Mouse (Mus musculus) neural tube, embryonic 13.5 days (tissue): ENCODE data around the gene Bex6. TPM values are rescaled to one million over a fixed set of nuclear protein-coding genes. Genes with fewer than 3 reads are reported as not detected.

Experiments
- ATAC-seq: fragments of 200-750 bp; cut with Nextera tagmentation; 2 replicates; pipeline ENCODE4 v1.8.0; 2017; ENCODE audit warnings: low read depth, mild to moderate bottlenecking, moderate TSS enrichment, moderate library complexity
- H3K27ac ChIP-seq: fragments of 300-500 bp; sonication (generic); replicated peaks from 2 replicates; pipeline ENCODE4 v1.5.1; 2015; ENCODE audit warnings: moderate library complexity, mild to moderate bottlenecking, inconsistent platforms
- H3K27me3 ChIP-seq: fragments of 300-500 bp; sonication (generic); 2 replicates; pipeline ENCODE4 v1.6.1; 2015; ENCODE audit warnings: mild to moderate bottlenecking, inconsistent platforms
- H3K36me3 ChIP-seq: fragments of 300-500 bp; sonication (generic); 2 replicates; pipeline ENCODE4 v1.6.1; 2015; ENCODE audit warnings: mild to moderate bottlenecking, inconsistent platforms
- H3K4me1 ChIP-seq: fragments of 300-500 bp; sonication (generic); replicated peaks from 2 replicates; pipeline ENCODE4 v1.6.1; 2015; ENCODE audit warnings: inconsistent platforms
- H3K4me2 ChIP-seq: fragments of 300-500 bp; sonication (generic); 2 replicates; pipeline ENCODE4 v1.6.1; 2015; ENCODE audit warnings: inconsistent platforms, mild to moderate bottlenecking, moderate library complexity
- H3K4me3 ChIP-seq: fragments of 300-500 bp; sonication (generic); 2 replicates; pipeline ENCODE4 v1.5.1; 2015; ENCODE audit warnings: mild to moderate bottlenecking, inconsistent platforms
- H3K9ac ChIP-seq: fragments of 300-500 bp; sonication (generic); 2 replicates; pipeline ENCODE4 v1.6.1; 2015; ENCODE audit warnings: moderate library complexity, mild to moderate bottlenecking, inconsistent platforms
- H3K9me3 ChIP-seq: fragments of 300-500 bp; sonication (generic); 2 replicates; pipeline ENCODE4 v1.6.1; 2016; ENCODE audit warnings: inconsistent platforms
- WGBS: fragments of 180-500 bp; shearing (Covaris S2); methylation state at CpG from one replicate; pipeline ENCODE4 v1.1.7; 2015; 5-methylcytosine and 5-hydroxymethylcytosine counted together
- polyA plus RNA-seq: library from polyadenylated mRNA; unstranded; fragments of >200 nt; fragmentation: Nextera tagmentation; extraction: Ambion mirVana; gene quantifications from 2 replicates; pipeline ENCODE4 v1.2.1, GENCODE M21; 2015

Gene Bex6
- polyA plus RNA-seq, 1 experiment from 2014 or later: not detected

DNA sequence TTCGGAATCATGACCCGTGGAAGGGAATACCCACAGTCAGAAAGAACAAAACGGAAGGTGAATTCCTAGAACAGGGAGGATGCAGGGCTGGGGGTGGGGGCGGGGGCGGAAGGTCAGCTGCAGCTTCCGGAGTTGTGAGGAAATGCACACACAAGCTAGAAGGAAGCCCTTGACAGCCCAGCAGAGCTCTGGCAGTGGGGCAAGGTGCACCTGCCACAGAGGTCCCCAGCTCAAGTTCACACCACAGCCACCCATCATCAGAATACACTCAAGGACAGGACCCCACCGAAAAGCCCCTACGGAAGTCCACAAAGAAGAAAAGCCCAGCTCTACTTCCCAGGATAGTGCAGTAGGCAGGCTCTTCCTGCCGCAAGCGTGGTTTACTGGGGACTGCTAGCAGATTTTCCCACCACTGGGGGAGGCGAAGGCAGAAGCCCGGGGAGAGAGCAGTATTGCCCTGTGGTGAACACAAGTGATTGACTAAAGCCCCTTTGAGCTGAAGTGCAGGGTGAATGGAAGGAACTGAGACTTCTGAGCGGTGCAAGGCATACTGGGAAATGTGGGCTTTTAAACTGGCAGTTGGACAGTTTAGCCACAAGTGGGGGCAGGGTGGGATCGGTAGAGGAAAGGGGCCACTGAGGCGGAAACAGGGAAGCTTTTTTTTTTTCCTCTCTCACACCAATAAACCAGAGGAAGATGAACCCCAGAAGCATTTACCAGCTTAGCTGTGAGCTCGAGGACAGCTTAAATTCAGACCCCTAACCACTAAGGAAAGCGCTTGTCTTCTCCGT, 2.5 kb upstream of the Bex6 start:
- Histone ChIP-seq H3K4me1 (peaks cover 4% of the 10 kb centered on the region; the same call in 1 of the 2 replicates), H3K9me3 (no peaks in the 10 kb centered on the region), H3K4me2 (no peak overlapping the region), H3K36me3 (no peaks in the 10 kb centered on the region), H3K27ac (no peak overlapping the region; the same call in 1 of the 2 replicates), H3K27me3 (no peaks in the 10 kb centered on the region), H3K9ac (no peak overlapping the region), H3K4me3 (no peak overlapping the region)
- WGBS: 64% methylated on average over 18 of the region's 18 CpGs
- ATAC-seq: no peak

DNA sequence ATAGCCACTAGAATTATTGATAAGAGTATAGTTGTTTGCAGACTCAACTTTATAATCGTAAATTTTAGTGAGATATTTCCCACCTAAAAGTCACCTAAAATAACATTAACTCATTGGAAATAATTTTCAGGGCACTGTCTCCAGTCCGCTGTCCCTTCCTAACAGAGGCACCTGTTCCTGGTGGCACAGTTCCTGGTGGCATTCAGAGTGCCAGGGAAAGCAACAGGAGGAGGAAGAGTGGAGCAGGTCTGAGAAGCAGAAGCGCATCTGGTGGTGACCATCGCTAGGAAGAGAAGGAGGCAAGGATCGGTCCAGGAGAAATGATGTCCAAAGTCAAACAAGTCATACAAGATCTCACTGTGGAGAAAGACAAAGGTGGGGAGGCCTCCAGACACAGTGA, 6.4 kb downstream of the Bex6 start:
- Histone ChIP-seq H3K27me3 (no peaks in the 10 kb centered on the region), H3K36me3 (no peaks in the 10 kb centered on the region), H3K9ac (no peak overlapping the region), H3K9me3 (no peaks in the 10 kb centered on the region), H3K4me3 (no peak overlapping the region), H3K4me1 (no peaks in the 10 kb centered on the region), H3K4me2 (no peak overlapping the region), H3K27ac (no peak overlapping the region)
- no peak for ATAC-seq
- WGBS: 91% methylated on average over 5 of the region's 5 CpGs

DNA sequence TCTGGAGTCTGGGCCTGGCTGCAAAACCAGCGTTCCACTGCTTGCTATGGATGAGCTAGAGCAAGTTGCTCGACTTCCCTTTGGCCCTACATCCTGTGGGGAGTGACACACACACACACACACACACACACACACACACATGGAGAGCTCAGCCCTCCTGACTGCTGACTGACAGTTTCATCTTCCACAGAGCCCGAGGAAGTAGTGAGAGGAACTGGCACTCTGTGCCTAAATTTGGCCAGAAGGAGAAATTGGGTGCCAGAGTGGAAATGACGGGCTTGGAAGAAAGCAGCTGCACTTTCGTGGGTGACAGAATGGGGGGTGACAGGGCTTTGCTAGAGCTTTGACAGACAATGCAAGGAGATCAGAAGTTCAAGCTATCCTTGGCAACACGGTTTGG, 9.5 kb downstream of the Bex6 start:
- Histone ChIP-seq H3K36me3 (no peaks in the 10 kb centered on the region), H3K27me3 (no peaks in the 10 kb centered on the region), H3K9me3 (no peaks in the 10 kb centered on the region), H3K4me1 (no peaks in the 10 kb centered on the region), H3K4me3 (no peak overlapping the region), H3K27ac (no peak overlapping the region), H3K4me2 (no peak overlapping the region), H3K9ac (no peak overlapping the region)
- no peak for ATAC-seq
- 74% methylated on average over 6 of the region's 6 CpGs for WGBS

DNA sequence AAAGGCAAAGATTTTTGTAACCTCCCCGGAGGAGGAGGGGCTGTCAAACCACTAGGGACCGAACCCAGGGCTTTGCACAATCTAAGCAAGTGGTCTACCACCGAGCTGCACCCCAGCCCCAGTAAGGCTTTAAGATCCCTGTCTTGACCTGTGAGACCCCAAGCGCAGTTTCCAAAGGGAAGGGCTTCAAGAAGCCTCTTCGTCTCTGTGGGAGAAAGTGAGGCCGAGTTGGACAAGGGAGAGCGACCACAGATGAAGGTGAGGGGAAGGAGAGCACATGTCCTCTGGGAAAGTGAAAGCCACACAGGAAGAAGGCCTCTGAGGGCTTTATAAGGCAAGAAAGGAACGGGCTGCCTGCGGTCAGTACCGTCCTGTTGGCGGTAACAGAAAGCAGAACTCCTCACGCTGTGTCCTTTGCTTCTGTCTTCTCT, 10.4 kb downstream of the Bex6 start:
- H3K9me3 ChIP-seq: no peaks in the 10 kb centered on the region
- H3K4me1 ChIP-seq: no peaks in the 10 kb centered on the region
- 68% methylated on average over 12 of the region's 12 CpGs for WGBS
- H3K36me3 ChIP-seq: no peaks in the 10 kb centered on the region
- H3K4me3 ChIP-seq: no peak overlapping the region
- ATAC-seq: no peak
- H3K27ac ChIP-seq: no peak overlapping the region
- no peak overlapping the region for H3K9ac ChIP-seq
- H3K4me2 ChIP-seq: no peak overlapping the region
- no peaks in the 10 kb centered on the region for H3K27me3 ChIP-seq

DNA sequence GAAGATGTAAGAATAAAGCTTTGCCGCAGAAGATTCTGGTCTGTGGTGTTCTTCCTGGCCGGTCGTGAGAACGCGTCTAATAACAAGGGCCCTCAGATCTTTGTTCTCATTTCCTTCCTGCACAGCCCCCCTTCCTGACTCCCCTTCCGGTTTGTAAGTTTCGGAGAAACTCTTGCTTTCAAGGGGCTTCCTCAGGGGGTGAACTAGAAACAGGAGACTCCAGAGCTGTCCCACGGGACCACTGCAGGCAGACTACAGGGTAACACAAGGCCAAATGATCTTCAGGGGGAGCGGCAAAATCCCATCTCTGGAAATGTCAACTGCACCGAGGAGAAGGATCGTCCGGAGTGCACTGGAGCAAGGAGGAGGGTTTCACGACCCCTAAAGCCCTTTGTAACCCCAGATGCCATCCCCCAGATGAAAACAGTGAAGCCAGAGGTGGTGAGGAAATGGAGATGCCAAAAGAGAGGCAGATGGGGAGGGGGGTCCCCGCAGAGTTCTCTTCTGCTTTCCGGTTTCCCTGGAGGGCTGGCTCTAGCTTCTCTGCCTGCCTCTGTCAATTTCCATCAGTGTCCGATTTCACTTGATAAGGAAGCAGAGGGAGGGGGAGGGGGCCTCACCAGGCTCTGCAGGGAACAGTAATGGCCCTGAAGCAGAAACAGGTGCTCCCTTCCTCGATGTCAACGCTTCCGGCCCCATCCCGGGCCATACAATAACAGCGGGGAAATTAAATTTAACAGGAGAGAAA, 20.8 kb downstream of the Bex6 start:
- peak; percentile 61 for ATAC-seq
- WGBS: 55% methylated on average over 21 of the region's 21 CpGs
- peak overlapping the region; percentile 15 for H3K4me3 ChIP-seq
- peak overlapping the region; percentile 75 for H3K27ac ChIP-seq
- 0 out of 2 replicates have a peak, but pooled peaks cover 5% of the 10 kb centered on the region for H3K9me3 ChIP-seq
- H3K36me3 ChIP-seq: no peaks in the 10 kb centered on the region
- H3K27me3 ChIP-seq: peaks cover 15% of the 10 kb centered on the region; the same call in 1 of the 2 replicates
- peaks cover 6% of the 10 kb centered on the region for H3K4me1 ChIP-seq
- peak overlapping the region; percentile 45; the same call in 1 of the 2 replicates for H3K9ac ChIP-seq
- H3K4me2 ChIP-seq: peak overlapping the region; percentile 44

DNA sequence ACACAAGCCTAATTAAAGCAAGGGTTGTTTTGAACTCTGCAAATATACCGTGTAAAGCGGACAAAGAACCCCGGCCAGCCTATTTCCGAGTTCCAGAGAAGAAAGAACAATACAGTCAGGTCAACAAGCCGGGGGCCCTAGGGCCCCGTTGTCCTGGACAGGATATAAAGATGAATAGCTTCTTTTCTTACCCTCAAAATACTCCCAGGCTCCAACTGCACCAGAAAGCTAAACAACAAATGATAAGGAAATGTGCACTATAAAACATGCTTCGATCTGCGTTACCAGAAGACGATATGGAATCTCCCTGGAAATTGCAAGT, 21.3 kb downstream of the Bex6 start:
- peak overlapping the region; percentile 15 for H3K4me3 ChIP-seq
- peak overlapping the region; percentile 45; the same call in 1 of the 2 replicates for H3K9ac ChIP-seq
- 29% methylated on average over 9 of the region's 9 CpGs for WGBS
- peak overlapping the region; percentile 44 for H3K4me2 ChIP-seq
- H3K36me3 ChIP-seq: no peaks in the 10 kb centered on the region
- peaks cover 6% of the 10 kb centered on the region for H3K4me1 ChIP-seq
- peak overlapping the region; percentile 75 for H3K27ac ChIP-seq
- H3K9me3 ChIP-seq: 0 out of 2 replicates have a peak, but pooled peaks cover 5% of the 10 kb centered on the region
- ATAC-seq: peak; percentile 43
- peaks cover 15% of the 10 kb centered on the region; the same call in 1 of the 2 replicates for H3K27me3 ChIP-seq

DNA sequence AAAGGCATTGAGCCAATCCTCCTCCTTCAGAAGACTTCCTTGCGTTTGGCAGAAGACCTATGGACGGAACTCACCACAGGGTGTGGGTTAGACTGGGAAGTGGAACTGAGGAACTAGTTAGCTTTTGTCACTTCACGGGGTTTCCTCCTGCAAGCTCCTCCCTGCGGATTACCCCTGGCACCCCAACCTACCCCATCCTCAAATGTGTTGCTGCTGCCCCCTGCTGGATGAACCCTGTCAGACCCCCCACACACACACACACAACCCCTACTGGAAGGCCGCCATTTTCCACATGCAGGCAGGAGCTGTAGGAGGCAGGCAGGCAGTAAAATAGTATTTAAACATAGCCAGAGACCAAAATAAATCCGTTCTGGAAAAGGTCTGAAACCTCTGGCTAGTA, 23.1 kb downstream of the Bex6 start:
- Histone ChIP-seq H3K9me3 (0 out of 2 replicates have a peak, but pooled peaks cover 5% of the 10 kb centered on the region), H3K27me3 (peaks cover 15% of the 10 kb centered on the region; the same call in 1 of the 2 replicates), H3K9ac (no peak overlapping the region), H3K4me3 (no peak overlapping the region), H3K4me2 (no peak overlapping the region), H3K27ac (no peak overlapping the region), H3K4me1 (peaks cover 6% of the 10 kb centered on the region), H3K36me3 (no peaks in the 10 kb centered on the region)
- no peak for ATAC-seq
- 74% methylated on average over 6 of the region's 6 CpGs for WGBS

DNA sequence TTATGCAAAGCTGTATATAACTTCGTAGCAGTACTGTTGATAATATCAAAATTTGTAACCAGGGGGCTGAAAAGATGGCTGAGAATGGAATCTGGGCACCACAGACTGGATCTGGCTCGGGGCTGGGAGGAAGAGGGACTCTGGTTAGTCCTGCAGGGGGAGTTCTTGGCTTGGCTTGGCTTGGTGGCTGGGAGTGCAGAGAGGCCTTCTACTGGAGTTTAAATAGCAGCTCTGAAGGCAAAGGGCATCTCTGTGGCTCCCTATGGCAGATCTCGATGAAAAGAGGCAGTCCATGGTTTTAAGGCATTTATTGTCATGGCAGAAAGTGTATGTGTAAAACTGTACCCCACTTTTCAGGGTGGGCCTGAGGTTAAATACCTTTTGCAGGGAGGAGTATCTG, 25.3 kb downstream of the Bex6 start:
- no peak overlapping the region for H3K9ac ChIP-seq
- WGBS: 57% methylated on average over 3 of the region's 3 CpGs

DNA sequence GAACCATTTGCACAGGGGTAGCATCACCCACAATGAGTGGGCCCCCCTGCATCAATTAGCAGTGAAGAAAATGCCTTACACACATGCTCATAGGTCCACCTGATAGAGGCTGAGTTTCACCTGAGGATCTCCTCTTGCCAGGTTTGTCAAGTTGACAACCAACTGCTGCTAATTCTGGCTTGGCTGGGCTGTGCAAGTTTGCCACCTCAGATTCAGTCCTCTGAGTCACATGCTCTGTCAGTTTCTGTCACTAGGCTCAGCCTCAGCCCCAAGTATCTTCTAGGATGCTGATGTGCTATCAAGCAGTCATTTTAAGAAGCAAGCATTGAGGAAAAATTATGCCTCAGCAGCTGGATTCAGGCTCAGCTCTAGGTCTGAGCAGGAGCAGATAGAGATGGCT, 34.5 kb downstream of the Bex6 start:
- Histone ChIP-seq H3K9ac (no peak overlapping the region), H3K9me3 (0 out of 2 replicates have a peak, but pooled peaks cover 2% of the 10 kb centered on the region), H3K4me3 (no peak overlapping the region), H3K4me1 (no peaks in the 10 kb centered on the region), H3K27me3 (no peaks in the 10 kb centered on the region), H3K4me2 (no peak overlapping the region), H3K36me3 (no peaks in the 10 kb centered on the region), H3K27ac (no peak overlapping the region)
- no peak for ATAC-seq

More for the DNA sequence above, 25.3 kb downstream of the Bex6 start:
- H3K27me3 ChIP-seq: peaks cover 15% of the 10 kb centered on the region; the same call in 1 of the 2 replicates
- no peak overlapping the region for H3K4me2 ChIP-seq
- H3K27ac ChIP-seq: no peak overlapping the region
- peaks cover 6% of the 10 kb centered on the region for H3K4me1 ChIP-seq
- 0 out of 2 replicates have a peak, but pooled peaks cover 7% of the 10 kb centered on the region for H3K9me3 ChIP-seq
- ATAC-seq: no peak
- H3K4me3 ChIP-seq: no peak overlapping the region
- no peaks in the 10 kb centered on the region for H3K36me3 ChIP-seq

DNA sequence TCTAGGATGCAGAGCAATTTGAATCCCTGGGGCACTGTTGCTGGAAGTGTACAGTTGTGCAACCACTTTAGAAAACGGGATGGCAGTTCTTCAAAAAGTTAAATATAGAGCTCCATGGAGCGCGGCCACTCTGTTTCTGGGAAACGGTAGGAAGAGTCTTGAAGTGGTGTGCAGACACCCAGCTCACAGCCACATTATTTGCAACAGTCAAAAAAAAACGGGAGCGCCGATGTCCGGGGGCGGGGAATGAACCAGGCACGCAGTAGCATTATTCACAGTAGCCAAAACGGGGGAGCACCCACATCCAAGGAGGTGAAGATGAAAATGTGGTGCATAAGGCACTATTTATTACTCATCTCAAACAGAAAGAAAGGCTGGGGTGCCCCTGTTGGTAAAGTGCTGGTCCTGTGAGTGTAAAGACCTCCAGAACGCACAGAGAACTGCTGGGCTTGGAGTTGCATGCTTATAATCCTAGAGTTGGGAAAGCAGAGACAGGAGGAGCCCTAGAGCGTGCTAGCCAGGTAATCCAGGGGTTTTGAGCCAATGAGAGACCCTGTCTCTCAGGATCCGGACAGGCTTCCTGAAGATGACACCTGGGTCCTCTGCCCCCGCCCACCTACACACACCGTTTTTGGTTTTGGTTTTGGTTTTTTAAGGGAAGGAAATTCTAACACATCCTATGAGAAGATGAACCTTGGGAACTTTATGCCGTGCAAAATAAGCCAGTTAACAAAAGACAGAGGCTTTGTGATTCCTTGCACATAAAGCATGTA, 35.4 kb downstream of the Bex6 start:
- no peak for ATAC-seq
- WGBS: 83% methylated on average over 17 of the region's 17 CpGs

DNA sequence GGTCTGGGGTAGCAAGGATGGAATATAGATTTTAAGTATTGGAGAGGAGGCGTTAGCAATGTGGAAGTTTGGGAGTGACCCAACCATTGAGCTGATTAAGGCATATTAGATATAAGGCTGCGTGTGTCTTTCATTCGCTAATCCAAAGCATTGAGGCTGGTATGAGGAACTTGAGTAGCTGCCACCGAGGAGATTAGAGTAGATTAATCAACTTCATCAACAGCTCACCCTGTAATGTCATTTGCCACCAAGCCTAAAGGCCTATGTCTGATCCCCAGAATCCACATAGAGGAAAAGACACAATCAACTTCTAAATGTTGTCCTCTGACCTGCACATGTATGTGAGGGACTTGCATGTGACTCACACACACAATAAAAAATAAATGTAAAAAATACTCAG, 42.2 kb downstream of the Bex6 start:
- no peaks in the 10 kb centered on the region for H3K4me1 ChIP-seq
- no peaks in the 10 kb centered on the region for H3K36me3 ChIP-seq
- H3K27ac ChIP-seq: no peak overlapping the region
- no peak overlapping the region for H3K4me3 ChIP-seq
- H3K9ac ChIP-seq: no peak overlapping the region
- no peaks in the 10 kb centered on the region for H3K9me3 ChIP-seq
- ATAC-seq: no peak
- no peak overlapping the region for H3K4me2 ChIP-seq
- 84% methylated on average over 4 of the region's 4 CpGs for WGBS
- H3K27me3 ChIP-seq: no peaks in the 10 kb centered on the region

More for the DNA sequence above, 35.4 kb downstream of the Bex6 start:
- no peak overlapping the region for H3K27ac ChIP-seq
- H3K4me3 ChIP-seq: no peak overlapping the region
- no peaks in the 10 kb centered on the region for H3K27me3 ChIP-seq
- H3K9me3 ChIP-seq: no peaks in the 10 kb centered on the region
- H3K4me2 ChIP-seq: no peak overlapping the region
- no peak overlapping the region for H3K9ac ChIP-seq
- H3K4me1 ChIP-seq: no peaks in the 10 kb centered on the region
- H3K36me3 ChIP-seq: no peaks in the 10 kb centered on the region

DNA sequence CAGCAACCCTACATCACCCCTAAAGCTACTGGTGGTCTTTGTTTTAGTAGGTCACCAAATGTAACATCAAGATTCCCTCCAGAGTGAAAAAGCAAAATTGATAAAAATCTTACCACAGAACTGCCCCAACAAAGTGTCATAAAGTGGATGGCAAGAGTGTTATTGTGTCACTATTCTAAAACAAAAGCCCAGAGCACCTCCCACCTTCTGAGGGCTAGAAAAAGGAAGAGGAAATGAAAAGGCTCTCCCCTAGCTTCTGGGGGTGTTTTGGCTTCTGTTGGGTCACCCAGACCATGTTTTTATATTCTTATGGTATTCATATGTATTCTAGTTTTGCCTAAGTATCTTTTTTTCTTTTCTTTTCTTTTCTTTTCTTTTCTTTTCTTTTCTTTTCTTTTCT, 42.8 kb downstream of the Bex6 start:
- no peak overlapping the region for H3K4me3 ChIP-seq
- H3K4me1 ChIP-seq: no peaks in the 10 kb centered on the region
- ATAC-seq: no peak
- H3K9me3 ChIP-seq: no peaks in the 10 kb centered on the region
- no peak overlapping the region for H3K27ac ChIP-seq
- H3K27me3 ChIP-seq: no peaks in the 10 kb centered on the region
- H3K36me3 ChIP-seq: no peaks in the 10 kb centered on the region
- H3K4me2 ChIP-seq: no peak overlapping the region
- no peak overlapping the region for H3K9ac ChIP-seq
